Mouse (Mus musculus): ENCODE measurements at regions not wholly inside any gene's neighbourhood (a gene's known extent, or its start where the extent isn't known, plus 50 kb on each side); places are given as distances from the start of the nearest gene placed in this dataset.
A peak's percentile ranks its signal among the peaks of the same experiment; 100 is the strongest.
"Not testable (repeated sequence)": the region's sequence is repeated elsewhere in the genome, so short reads cannot be mapped to it uniquely, and the experiment has no call there.

GRCm38 (mm10) chr3:49686182-49686895 lies 70.8 kb downstream of the Pcdh18 start:
- no peak for DNase-seq

GRCm38 (mm10) chr3:49674921-49675320 lies 82.2 kb downstream of the Pcdh18 start:
- DNase-seq, result no peak

GRCm38 (mm10) chr3:49672685-49673184 lies 84.4 kb downstream of the Pcdh18 start:
- no peak for DNase-seq

GRCm38 (mm10) chr3:49667543-49668338 lies 89.4 kb downstream of the Pcdh18 start:
- DNase-seq, result no peak

- no peak for DNase-seq
These were observed 90.6 kb downstream of the Pcdh18 start for GRCm38 (mm10) chr3:49666516-49666915.

GRCm38 (mm10) chr3:49648895-49649175 lies 108.3 kb downstream of the Pcdh18 start:
- no peak for DNase-seq

- DNase-seq, result no peak
These were observed 108.9 kb downstream of the Pcdh18 start for GRCm38 (mm10) chr3:49648040-49648894.

GRCm38 (mm10) chr3:49644993-49645392 lies 112.1 kb downstream of the Pcdh18 start:
- DNase-seq, result no peak

GRCm38 (mm10) chr3:49643871-49644270 lies 113.3 kb downstream of the Pcdh18 start:
- DNase-seq, result no peak

- peak; percentile 14 for DNase-seq
These were observed 115.0 kb downstream of the Pcdh18 start for GRCm38 (mm10) chr3:49641966-49642758.

- DNase-seq, result no peak
These were observed 115.7 kb downstream of the Pcdh18 start for GRCm38 (mm10) chr3:49641411-49641810.

GRCm38 (mm10) chr3:49638601-49639000 lies 118.5 kb downstream of the Pcdh18 start:
- DNase-seq, result no peak

- no peak for DNase-seq
These were observed 120.4 kb downstream of the Pcdh18 start for GRCm38 (mm10) chr3:49636676-49637075.

GRCm38 (mm10) chr3:49592706-49593451 lies 164.2 kb downstream of the Pcdh18 start:
- no peak for DNase-seq

GRCm38 (mm10) chr3:49590234-49590633 lies 166.9 kb downstream of the Pcdh18 start:
- no peak for DNase-seq

GRCm38 (mm10) chr3:49586531-49587168 lies 170.5 kb downstream of the Pcdh18 start:
- DNase-seq, result no peak

GRCm38 (mm10) chr3:49585962-49586361 lies 171.2 kb downstream of the Pcdh18 start:
- not testable (repeated sequence) for DNase-seq

GRCm38 (mm10) chr3:49566769-49567729 lies 190.1 kb downstream of the Pcdh18 start:
- no peak for DNase-seq

GRCm38 (mm10) chr3:49527642-49528041 lies 229.5 kb downstream of the Pcdh18 start:
- DNase-seq, result no peak

- DNase-seq, result no peak
These were observed 237.0 kb downstream of the Pcdh18 start for GRCm38 (mm10) chr3:49520088-49520487.
